Mouse (Mus musculus): Measurements from ENCODE around the gene Hist1h2bp. TPM values are rescaled to one million over a fixed set of nuclear protein-coding genes. Genes with fewer than 3 reads are reported as not detected.
"Not testable (repeated sequence)": the region's sequence is repeated elsewhere in the genome, so short reads cannot be mapped to it uniquely, and the experiment has no call there.

The Hist1h2bp gene
- polyA plus RNA-seq, 1 experiment, result 39.3 TPM

DNA sequence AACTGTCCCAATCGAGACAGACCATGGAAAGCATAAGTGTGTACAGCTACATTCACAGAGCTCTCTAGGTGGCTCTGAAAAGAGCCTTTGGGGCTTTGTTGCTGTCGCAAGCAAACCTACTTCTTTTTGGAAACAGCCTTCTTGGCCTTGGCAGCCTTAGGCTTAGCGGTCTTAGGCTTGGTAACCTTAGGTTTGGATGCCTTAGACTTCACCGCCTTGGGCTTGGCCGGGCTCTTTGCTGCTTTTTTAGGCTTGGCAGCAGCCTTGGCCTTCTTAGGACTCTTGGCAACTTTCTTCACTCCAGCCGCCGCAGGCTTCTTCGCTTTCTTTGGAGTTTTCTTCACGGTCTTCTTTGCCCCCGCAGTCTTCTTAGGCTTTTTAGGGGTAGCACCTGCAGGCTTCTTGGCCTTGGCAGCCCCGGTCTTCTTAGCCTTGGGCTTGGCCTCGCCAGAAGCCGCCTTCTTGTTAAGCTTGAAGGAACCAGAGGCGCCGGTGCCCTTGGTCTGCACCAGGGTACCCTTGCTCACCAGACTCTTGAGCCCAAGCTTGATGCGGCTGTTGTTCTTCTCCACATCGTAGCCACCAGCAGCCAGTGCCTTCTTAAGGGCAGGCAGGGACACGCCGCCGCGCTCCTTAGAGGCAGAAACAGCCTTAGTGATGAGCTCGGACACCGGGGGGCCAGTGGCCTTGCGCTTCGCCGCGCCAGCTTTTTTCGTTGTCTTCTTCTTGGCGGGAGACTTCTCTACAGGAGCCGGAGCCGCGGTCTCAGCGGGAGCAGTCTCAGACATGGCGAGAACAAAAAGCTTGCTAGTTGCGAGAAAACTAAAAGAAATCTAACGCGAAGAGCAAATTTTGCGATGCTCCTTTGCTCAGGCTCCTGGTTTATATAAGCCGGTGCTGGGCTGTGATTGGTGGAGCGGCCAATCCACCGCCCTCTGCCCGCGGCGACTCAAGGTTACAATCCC lies 7.2 kb upstream of the Hist1h2bp start, which contains the start of gene Hist1h1b:
Gene Hist1h1b, minus strand, starts transcription at position 859 of the 965 bp plus-strand sequence.
- peak within 1 kb of the TSS; percentile 71 for H3K4me3 ChIP-seq (ENCODE audit: control insufficient read depth, insufficient read depth, low read length)
- TF ChIP-seq POLR2A (IDR thresholded peaks at IDR 0.05; ENCODE audit: control insufficient read depth, extremely low read depth, insufficient read depth, low read length, poor library complexity), result peak; percentile 77
- no peak for TF ChIP-seq CTCF (IDR thresholded peaks at IDR 0.05; ENCODE audit: borderline replicate concordance, control insufficient read depth, extremely low read depth, insufficient read depth, low read length, poor library complexity)
- H3K27ac ChIP-seq (ENCODE audit: control insufficient read depth, insufficient read depth, low read length), result peak within 1 kb of the TSS; percentile 93
- H3K27me3 ChIP-seq (ENCODE audit: control insufficient read depth, insufficient read depth, low read length), result no peaks in the 10 kb centered on the region
- no peaks in the 10 kb centered on the region for H3K36me3 ChIP-seq (ENCODE audit: control insufficient read depth, insufficient read depth, low read length)
- peaks cover 14% of the 10 kb centered on the region for H3K4me1 ChIP-seq (replicated peaks; ENCODE audit: control insufficient read depth, insufficient read depth, low read length)
- DNase-seq, result peak; percentile 77
- WGBS, result under 1% methylated on average over 44 of the region's 44 CpGs

DNA sequence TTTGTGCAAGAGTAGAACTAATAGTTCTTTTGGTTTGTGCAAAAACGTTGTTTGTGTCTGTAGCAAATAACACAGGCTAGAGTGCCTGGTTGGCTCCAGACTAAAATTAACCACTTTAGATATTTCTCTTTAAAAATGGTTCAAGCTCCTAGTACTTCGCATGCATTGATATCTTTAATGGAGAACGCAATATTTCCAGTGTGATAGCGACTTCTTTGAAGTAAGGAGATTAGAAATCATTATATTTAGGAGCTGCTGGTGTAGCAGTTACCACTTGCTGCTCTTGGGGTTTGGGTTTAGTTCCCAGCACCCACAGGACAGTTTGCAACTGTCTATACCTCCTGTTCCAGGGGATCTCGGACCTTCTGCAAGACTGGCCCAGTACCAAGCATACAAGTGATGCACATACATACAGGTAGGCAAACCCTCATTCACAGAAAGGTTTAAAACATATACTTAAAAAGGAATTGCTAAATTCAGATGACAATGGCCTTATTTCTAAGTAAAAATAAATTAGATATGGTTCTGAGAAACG lies 6.2 kb upstream of the Hist1h2bp start:
- 65% methylated on average over 6 of the region's 6 CpGs for WGBS
- no peak overlapping the region for H3K4me3 ChIP-seq (ENCODE audit: control insufficient read depth, insufficient read depth, low read length)
- no peaks in the 10 kb centered on the region for H3K27me3 ChIP-seq (ENCODE audit: control insufficient read depth, insufficient read depth, low read length)
- no peaks in the 10 kb centered on the region for H3K36me3 ChIP-seq (ENCODE audit: control insufficient read depth, insufficient read depth, low read length)
- TF ChIP-seq CTCF (IDR thresholded peaks at IDR 0.05; ENCODE audit: borderline replicate concordance, control insufficient read depth, extremely low read depth, insufficient read depth, low read length, poor library complexity) (no peak), POLR2A (IDR thresholded peaks at IDR 0.05; ENCODE audit: control insufficient read depth, extremely low read depth, insufficient read depth, low read length, poor library complexity) (no peak)
- H3K4me1 ChIP-seq (replicated peaks; ENCODE audit: control insufficient read depth, insufficient read depth, low read length), result peaks cover 14% of the 10 kb centered on the region
- H3K27ac ChIP-seq (ENCODE audit: control insufficient read depth, insufficient read depth, low read length), result peak overlapping the region; percentile 58; the same call in 1 of the 2 replicates
- no peak for DNase-seq

DNA sequence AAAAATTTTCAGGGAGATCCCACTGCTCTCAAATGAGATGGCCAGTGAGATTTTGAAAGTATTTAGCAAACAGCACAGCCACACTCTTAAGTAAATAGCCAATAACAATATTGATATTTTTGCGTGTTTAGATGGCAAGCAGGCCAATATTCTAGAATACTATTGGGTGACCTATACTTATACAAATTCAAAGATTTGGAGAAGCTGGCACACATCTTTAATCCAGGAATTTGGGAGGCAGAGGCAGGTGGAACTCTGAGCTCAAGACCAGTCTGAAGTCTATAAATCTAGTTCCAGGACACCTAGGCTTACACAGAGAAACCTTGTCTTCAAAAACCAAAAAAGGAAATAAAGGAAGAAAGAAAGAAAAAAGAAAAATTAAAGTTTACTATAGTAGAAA lies 5.6 kb upstream of the Hist1h2bp start:
- Histone ChIP-seq H3K4me3 (ENCODE audit: control insufficient read depth, insufficient read depth, low read length) (no peak overlapping the region), H3K4me1 (replicated peaks; ENCODE audit: control insufficient read depth, insufficient read depth, low read length) (peaks cover 14% of the 10 kb centered on the region), H3K27me3 (ENCODE audit: control insufficient read depth, insufficient read depth, low read length) (no peaks in the 10 kb centered on the region), H3K36me3 (ENCODE audit: control insufficient read depth, insufficient read depth, low read length) (no peaks in the 10 kb centered on the region), H3K27ac (ENCODE audit: control insufficient read depth, insufficient read depth, low read length) (no peak overlapping the region)
- WGBS, result 98% methylated on average over 1 of the region's 1 CpGs
- no peak for DNase-seq
- TF ChIP-seq CTCF (IDR thresholded peaks at IDR 0.05; ENCODE audit: borderline replicate concordance, control insufficient read depth, extremely low read depth, insufficient read depth, low read length, poor library complexity), result no peak

DNA sequence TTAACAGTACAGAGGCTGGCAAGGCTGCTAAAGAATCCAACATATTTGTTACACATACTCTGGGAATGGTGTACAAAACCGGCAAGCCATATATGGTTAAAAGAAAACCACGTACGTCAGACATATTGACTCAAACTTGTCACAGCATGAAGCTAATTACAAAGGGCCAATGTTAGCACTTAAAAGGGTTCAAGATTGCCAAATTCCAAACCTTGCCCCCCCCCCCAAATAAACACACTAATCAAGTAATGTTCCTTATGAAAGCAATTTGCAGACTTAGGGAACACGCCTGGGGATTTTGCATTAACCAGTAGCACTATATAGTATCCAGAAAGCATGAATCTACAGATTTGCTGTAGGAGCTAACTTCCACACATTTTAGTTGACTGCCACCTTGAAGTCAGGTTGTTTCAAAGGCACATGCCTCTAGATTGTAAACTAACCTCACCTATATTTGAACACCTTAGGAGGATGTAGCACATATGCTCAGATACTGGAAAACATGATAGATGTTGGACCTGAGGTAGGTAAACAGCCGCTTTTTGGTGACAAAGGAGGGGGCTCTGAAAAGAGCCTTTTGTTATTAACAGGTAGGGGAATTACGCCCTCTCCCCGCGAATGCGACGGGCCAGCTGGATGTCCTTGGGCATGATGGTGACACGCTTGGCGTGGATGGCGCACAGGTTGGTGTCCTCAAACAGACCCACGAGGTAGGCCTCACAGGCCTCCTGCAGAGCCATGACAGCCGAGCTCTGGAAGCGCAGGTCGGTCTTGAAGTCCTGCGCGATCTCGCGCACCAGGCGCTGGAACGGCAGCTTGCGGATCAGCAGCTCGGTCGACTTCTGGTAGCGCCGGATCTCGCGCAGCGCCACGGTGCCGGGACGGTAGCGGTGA lies 4.7 kb upstream of the Hist1h2bp start:
- WGBS, result 2% methylated on average over 23 of the region's 35 CpGs
- peak; percentile 32 for DNase-seq
- Histone ChIP-seq H3K4me1 (replicated peaks; ENCODE audit: control insufficient read depth, insufficient read depth, low read length) (peaks cover 14% of the 10 kb centered on the region), H3K27ac (ENCODE audit: control insufficient read depth, insufficient read depth, low read length) (peak overlapping the region; percentile 96), H3K4me3 (ENCODE audit: control insufficient read depth, insufficient read depth, low read length) (peak overlapping the region; percentile 61)
- TF ChIP-seq POLR2A (IDR thresholded peaks at IDR 0.05; ENCODE audit: control insufficient read depth, extremely low read depth, insufficient read depth, low read length, poor library complexity), result 0 out of 2 replicates have a peak, but pooled peaks have one; percentile 37
- not testable (repeated sequence) for H3K27me3 ChIP-seq (ENCODE audit: control insufficient read depth, insufficient read depth, low read length); H3K36me3 ChIP-seq (ENCODE audit: control insufficient read depth, insufficient read depth, low read length)

DNA sequence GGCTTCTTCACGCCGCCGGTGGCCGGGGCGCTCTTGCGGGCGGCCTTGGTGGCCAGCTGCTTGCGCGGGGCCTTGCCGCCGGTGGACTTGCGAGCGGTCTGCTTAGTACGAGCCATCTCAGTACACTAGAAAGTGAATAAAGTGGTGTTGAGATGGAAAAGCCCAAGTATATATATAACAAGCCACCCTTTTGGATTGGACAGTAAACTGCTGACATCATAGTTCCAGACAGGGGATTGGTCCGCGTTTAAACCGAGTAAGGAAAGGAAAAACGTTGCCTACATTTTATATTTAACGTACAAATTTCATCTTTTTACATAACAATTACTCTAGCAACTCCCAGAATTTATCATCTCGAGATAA lies 4.0 kb upstream of the Hist1h2bp start, which contains the start of gene Hist1h3i:
Gene Hist1h3i, minus strand, starts transcription at position 116 of the 363 bp plus-strand sequence.
- Histone ChIP-seq H3K4me3 (ENCODE audit: control insufficient read depth, insufficient read depth, low read length) (peak within 1 kb of the TSS; percentile 61), H3K4me1 (replicated peaks; ENCODE audit: control insufficient read depth, insufficient read depth, low read length) (peaks cover 14% of the 10 kb centered on the region), H3K27ac (ENCODE audit: control insufficient read depth, insufficient read depth, low read length) (peak within 1 kb of the TSS; percentile 96), H3K27me3 (ENCODE audit: control insufficient read depth, insufficient read depth, low read length) (no peaks in the 10 kb centered on the region), H3K36me3 (ENCODE audit: control insufficient read depth, insufficient read depth, low read length) (no peaks in the 10 kb centered on the region)
- under 1% methylated on average over 17 of the region's 20 CpGs for WGBS
- 0 out of 2 replicates have a peak, but pooled peaks have one; percentile 5 for TF ChIP-seq POLR2A (IDR thresholded peaks at IDR 0.05; ENCODE audit: control insufficient read depth, extremely low read depth, insufficient read depth, low read length, poor library complexity)
- no peak for TF ChIP-seq CTCF (IDR thresholded peaks at IDR 0.05; ENCODE audit: borderline replicate concordance, control insufficient read depth, extremely low read depth, insufficient read depth, low read length, poor library complexity)
- DNase-seq, result peak; percentile 65

DNA sequence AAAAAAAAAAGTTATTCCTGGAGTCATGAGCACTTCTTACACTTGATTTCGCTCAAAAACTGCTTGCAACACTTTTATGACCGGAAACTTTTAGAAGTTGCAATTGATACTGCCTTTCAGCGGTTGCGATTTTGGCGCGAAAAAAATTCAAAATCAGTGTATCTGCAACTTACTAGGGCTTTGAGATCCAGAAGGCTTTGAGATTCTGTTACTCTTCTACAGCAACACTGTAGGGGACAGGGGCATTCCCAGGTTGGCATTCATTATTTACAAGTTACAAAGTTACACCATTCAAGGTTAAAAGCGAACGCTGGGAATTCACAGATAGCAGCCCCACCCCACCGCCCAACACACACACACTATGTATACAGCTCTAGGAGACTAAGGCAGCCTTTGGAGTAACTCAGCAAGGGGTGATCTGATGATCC lies 3.5 kb upstream of the Hist1h2bp start:
- Histone ChIP-seq H3K4me1 (replicated peaks; ENCODE audit: control insufficient read depth, insufficient read depth, low read length) (peaks cover 14% of the 10 kb centered on the region), H3K27me3 (ENCODE audit: control insufficient read depth, insufficient read depth, low read length) (no peaks in the 10 kb centered on the region), H3K36me3 (ENCODE audit: control insufficient read depth, insufficient read depth, low read length) (no peaks in the 10 kb centered on the region), H3K4me3 (ENCODE audit: control insufficient read depth, insufficient read depth, low read length) (no peak overlapping the region), H3K27ac (ENCODE audit: control insufficient read depth, insufficient read depth, low read length) (peak overlapping the region; percentile 78)
- TF ChIP-seq CTCF (IDR thresholded peaks at IDR 0.05; ENCODE audit: borderline replicate concordance, control insufficient read depth, extremely low read depth, insufficient read depth, low read length, poor library complexity), result no peak
- TF ChIP-seq POLR2A (IDR thresholded peaks at IDR 0.05; ENCODE audit: control insufficient read depth, extremely low read depth, insufficient read depth, low read length, poor library complexity), result no peak
- peak; percentile 41 for DNase-seq
- WGBS, result 14% methylated on average over 9 of the region's 9 CpGs

Data from thymus, adult 2 months (tissue).